Mouse (Mus musculus) neutrophil, adult 5-6 weeks (primary cell): ENCODE results near the gene Dtx2. TPM values are rescaled to one million over a fixed set of nuclear protein-coding genes. Genes with fewer than 3 reads are reported as not detected.
A peak's percentile ranks its signal among the peaks of the same experiment; 100 is the strongest.

Experiments
- ATAC-seq: fragments of 151-379, 151-347 bp; 2 replicates; pipeline ENCODE4 v1.8.0; 2017; ENCODE audit warnings: mild to moderate bottlenecking, moderate TSS enrichment; ENCODE audit not compliant: insufficient number of reproducible peaks, poor library complexity, low FRiP score, severe bottlenecking; ENCODE audit errors: extremely low read depth
- total RNA-seq: library from RNA; stranded (forward); fragments of 200-1000 nt; gene quantifications from 2 replicates; pipeline ENCODE4 v1.2.3, GENCODE M21; 2017

Dtx2 gene
- 13.0 and 13.7 TPM in 2 replicates for total RNA-seq

DNA sequence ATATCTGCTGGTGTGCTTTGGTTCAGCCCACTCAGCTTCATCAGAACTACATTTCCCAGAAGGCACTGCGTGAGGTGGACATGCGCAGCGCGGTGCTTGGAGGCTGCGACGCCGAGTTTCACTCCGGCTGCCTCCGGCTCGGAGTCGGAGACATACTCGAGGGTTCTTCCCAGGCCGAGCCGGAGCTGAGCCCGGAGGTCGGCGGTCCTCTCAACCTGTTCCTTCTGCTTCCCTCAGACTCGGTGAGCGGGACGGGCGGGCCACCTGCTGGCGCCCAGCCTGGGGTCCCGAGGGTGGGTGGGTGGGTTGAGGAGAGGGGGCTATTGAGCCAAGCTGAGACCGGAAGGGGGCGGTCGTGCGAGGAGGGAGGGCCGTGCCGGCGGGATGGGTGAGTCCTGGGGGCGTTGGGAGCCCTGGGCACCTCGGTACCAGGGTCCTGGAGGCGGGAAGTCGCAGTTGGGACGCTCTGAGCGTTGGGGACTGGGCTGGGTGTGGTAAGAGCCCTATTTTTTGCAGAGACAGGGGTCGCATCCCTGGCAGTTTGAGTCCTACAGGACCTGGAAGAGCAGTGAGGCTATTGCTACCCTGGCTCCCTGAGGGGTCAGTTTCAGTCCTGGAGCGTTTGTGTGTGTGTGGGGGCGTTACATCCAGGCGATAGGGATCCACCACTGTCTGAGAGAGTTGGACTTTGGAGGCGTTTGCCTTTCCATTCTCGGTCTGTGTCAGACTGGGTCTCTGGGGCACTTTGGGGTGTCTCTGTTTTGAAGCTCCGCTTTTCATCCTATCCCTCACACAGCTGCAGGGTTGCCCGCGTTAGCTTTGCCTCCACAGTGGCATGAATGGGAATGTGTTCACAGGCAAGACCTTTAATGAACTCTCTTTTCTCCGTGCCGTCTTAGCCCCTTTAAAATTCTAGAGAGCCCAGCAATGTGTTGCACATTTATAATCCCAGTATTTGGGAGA, at the start of gene Dtx2:
Gene Dtx2, plus strand, starts transcription at position 76 of the 963 bp plus-strand sequence.
- ATAC-seq, result peak; percentile 91

DNA sequence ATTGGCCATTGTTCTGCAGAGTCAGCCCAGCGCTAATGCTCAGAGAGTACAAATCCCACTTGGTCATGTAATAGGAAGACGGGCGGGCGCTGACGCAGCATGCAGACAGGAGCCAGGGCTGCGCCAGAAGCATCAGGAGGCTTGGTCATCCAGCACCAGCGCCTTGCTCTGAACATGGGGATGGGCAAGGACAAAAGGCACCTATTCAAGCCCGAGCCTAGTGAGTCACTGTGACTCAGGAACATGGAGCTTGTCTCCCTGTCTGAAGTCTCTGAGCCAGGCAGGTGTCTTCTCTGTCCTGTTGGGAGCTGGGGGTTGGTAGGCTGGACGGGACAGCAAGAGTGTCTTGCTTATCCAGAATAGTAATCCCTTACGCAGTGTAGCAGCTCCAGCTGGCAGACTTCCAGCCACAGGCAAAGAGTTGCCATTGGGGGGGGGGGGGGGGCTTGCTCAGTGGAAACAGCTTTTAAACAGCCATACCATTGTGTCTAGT, 48.6 kb upstream of the Dtx2 start:
- no peak for ATAC-seq

- no peak for ATAC-seq
Observed at GRCm38 (mm10) chr5:135946621-135947020, 48.0 kb upstream of the Dtx2 start.

- ATAC-seq, result no peak
Observed at GRCm38 (mm10) chr5:135950710-135951412, 43.7 kb upstream of the Dtx2 start.

DNA sequence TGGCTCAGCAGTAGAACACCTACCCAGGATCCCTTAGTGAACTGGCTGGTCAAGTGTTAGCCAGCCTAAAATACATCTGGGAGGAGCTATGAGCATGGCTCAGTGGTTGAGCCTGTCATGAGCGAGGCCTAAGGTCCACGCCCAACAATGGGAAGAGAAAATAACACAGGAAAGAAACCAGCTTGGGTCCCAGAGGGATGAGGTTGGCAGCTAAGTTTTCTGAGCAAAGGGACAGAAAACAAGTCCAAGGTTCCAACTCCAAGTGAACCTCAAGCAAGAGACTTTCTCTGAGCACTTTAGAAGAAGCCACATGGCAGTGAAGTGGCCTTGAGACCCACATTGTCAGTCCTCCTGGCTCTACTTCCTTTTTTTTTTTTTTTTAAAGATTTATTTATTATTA, 42.9 kb upstream of the Dtx2 start:
- no peak for ATAC-seq

DNA sequence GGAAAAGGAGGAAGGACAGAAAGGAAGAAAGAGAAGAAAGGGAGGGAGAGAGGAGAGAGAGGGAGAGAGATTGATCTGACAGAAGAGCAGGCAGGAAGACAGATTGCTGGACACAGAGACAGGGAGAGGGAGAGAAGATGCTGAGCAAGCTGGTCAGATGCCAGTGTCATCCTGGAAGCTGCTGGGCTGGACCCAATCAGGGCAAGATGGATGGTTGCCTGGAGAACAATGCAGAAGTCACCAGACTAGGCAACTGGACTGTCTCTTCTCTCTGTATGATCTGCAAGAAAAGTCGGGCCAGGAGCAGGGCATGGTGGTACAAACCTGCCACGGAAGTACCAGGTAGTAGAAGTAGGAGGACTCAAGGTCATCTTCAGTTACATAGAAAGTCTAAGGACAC, 41.8 kb upstream of the Dtx2 start:
- no peak for ATAC-seq

DNA sequence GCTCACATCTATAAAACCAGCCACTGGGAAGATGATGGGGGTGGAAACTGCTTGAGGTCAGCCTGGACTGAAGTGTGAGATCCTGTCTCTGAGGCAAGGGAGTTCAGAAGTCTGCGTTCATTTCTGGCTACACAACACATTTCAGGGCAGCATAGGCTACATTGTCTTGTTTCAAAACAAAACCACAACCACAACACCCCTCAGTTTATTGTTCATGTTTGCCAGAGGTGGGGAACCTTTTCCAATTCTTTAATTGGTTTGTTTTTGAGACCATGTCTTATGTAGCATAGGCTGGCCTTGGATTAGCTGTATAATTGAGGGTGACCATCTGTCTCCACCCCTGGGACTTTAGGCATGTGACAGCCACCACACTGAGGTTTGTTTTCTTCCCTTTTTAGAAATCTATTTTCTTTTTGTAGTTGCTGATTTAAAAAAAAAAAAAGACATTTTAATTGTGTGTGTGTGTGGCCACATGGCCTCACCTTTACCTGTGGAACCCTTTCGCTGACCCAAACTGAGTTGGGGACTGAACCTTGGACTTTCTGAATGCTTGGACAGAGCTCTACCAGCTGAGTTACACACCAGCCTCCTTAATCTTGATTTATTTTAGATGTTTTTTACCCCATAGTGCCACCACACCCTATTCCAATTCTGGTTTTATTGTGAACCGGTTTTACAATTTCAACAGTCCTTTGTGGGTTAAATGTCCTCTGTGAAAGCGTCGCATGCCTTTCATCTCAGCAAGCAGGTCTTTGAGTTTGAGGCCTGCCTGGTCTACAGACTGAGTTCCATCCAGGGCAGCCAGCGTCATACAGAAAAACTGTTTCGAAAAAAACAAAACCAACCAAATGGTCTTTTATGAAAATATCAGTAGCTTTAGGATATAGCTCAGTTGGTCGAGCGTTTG, 38.0 kb upstream of the Dtx2 start:
- ATAC-seq, result no peak

GRCm38 (mm10) chr5:135957207-135957974, 37.2 kb upstream of the Dtx2 start:
- ATAC-seq, result peak; percentile 80

GRCm38 (mm10) chr5:135958367-135958766, 36.2 kb upstream of the Dtx2 start:
- ATAC-seq, result no peak

GRCm38 (mm10) chr5:135959911-135960310, 34.7 kb upstream of the Dtx2 start:
- ATAC-seq, result no peak

DNA sequence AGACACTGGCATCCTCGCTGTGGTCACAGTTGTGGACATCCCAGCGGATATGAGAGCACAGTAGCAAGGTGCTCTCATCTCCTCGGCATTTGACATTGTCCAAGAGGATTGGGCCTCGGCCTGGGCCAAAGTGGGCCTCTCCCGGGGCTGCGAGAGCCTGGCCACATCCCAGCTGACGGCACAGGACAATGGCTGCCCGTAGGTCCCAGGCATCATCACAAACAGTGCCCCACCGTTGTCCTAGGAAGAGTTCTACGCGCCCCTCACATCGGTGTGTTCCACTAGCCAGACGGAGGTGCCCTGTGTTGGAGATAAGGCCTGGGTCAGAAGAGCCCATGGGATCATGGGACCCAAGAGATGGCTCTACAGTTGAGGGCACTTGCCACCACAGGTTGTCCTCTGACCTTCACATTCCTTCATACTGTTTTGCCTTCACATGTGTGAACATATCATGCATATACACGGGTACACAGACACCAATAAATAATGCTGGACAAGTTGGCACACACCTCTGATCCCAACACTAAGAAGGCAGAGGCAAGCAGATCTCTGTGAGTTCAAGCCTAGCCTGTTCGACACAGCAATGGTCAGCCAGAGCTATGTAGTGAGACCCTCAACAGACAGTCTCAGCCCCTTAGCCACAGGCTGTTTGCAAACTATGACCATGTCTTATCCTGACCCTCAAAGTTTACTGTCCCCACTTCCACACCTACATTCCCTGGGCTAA, 33.5 kb upstream of the Dtx2 start:
- ATAC-seq, result no peak

- no peak for ATAC-seq
Observed at GRCm38 (mm10) chr5:135962125-135962491, 32.5 kb upstream of the Dtx2 start.

GRCm38 (mm10) chr5:135962492-135963279, 31.9 kb upstream of the Dtx2 start:
- peak; percentile 84 for ATAC-seq

GRCm38 (mm10) chr5:135963280-135963627, 31.3 kb upstream of the Dtx2 start:
- ATAC-seq, result no peak

GRCm38 (mm10) chr5:135965501-135965930, 29.1 kb upstream of the Dtx2 start:
- no peak for ATAC-seq

- no peak for ATAC-seq
Observed at GRCm38 (mm10) chr5:135966866-135967265, 27.7 kb upstream of the Dtx2 start.

- ATAC-seq, result peak; percentile 45; the same call in 1 of the 2 replicates
Observed at GRCm38 (mm10) chr5:135968781-135969180, 25.8 kb upstream of the Dtx2 start.
